Comparison of ENCODE assay signal across 16 mouse cellular contexts in the genomic region with DNA sequence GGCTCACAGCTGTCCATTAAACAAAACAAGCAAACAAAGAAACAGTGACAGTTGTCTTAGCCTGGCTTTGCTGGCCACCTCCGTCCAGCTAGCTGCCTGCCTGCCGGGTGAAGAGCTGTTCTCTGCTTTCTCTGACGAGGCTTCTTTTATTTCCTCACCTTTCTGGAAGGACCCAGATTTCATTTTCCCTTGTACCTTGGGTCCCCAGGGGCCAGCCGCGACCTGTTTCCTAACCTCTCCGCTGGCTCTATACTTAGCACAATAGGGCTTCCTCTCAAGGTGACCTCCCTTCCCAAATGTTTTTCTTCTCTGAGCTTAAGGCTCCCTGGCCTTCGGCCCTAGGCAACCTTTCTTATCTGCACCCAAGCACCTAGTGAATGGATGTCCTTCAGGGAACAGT. TPM values are rescaled to one million over a fixed set of nuclear protein-coding genes. Genes with fewer than 3 reads are reported as not detected.
DNase-seq lines count a peak whose midpoint lies in the region; ATAC-seq and TF ChIP-seq lines count a peak whose summit lies in the region.
"Had no signal": no experiment of that assay in that cellular context is flagged by ENCODE, and none has a peak within 500 bp of the region (broad histone marks: within the 10 kb centered on the region; RNA-seq: fewer than 3 reads in every experiment).

No protein-coding gene starts in this region.

- no peak for TF ChIP-seq CTCF in kidney, adult 2 months (conservative IDR thresholded peaks at IDR 0.05; ENCODE audit: insufficient read depth, insufficient read length, low read depth, low read length)

- H3K4me2 ChIP-seq in kidney, embryonic 16.5 days (replicated peaks; ENCODE audit: low read depth, low read length): no peak overlapping the region
- H3K4me2 ChIP-seq: embryonic facial prominence, embryonic 12.5 days had no signal

- no peak overlapping the region for H3K4me3 ChIP-seq in kidney, adult 2 months (ENCODE audit: insufficient read depth, low read depth, low read length)
- no peak overlapping the region for H3K4me3 ChIP-seq in kidney, embryonic 16.5 days (ENCODE audit: low read length)
- H3K4me3 ChIP-seq: embryonic facial prominence, embryonic 12.5 days had no signal

- no peaks in the 10 kb centered on the region for H3K36me3 ChIP-seq in kidney, adult 2 months (ENCODE audit: control insufficient read depth, insufficient read depth, low read length)
- no peaks in the 10 kb centered on the region for H3K36me3 ChIP-seq in kidney, embryonic 16.5 days (ENCODE audit: insufficient read depth, low read length)
- H3K36me3 ChIP-seq: embryonic facial prominence, embryonic 12.5 days had no signal

- TF ChIP-seq POLR2A in kidney, adult 2 months (IDR thresholded peaks at IDR 0.05; ENCODE audit: low read depth, low read length): no peak

- no peak for ATAC-seq in kidney, embryonic 16.5 days (ENCODE audit: low FRiP score, low TSS enrichment)
- ATAC-seq: forebrain, embryonic 14.5 days had no signal

- H3K9ac ChIP-seq in kidney, embryonic 16.5 days (replicated peaks; ENCODE audit: low read length): no peak overlapping the region
- H3K9ac ChIP-seq: embryonic facial prominence, embryonic 12.5 days had no signal

- WGBS in kidney, adult 2 months: 58% methylated on average over 7 of the region's 7 CpGs
- WGBS in kidney, embryonic 16.5 days: 54% methylated on average over 7 of the region's 7 CpGs

- DNase-seq in kidney, adult 2 months: peak; percentile 81
- peak; percentile 36 for DNase-seq in adrenal gland, postnatal 25 days
- DNase-seq in heart, adult 9 months (ENCODE audit: low spot score in 2 of 2): peak; percentile 70 to 82
- peak; percentile 57 for DNase-seq in kidney, postnatal 10 days
- DNase-seq in frontal cortex, postnatal 10 days (ENCODE audit: low spot score in 2 of 2): no peak
- DNase-seq in frontal cortex, postnatal 14 days (ENCODE audit: low spot score in 2 of 2): no peak
- DNase-seq: cerebellum, adult 18-20 months; left cerebral cortex, postnatal 4 days had no signal

- H3K27ac ChIP-seq in kidney, adult 2 months (ENCODE audit: insufficient read depth, low read depth, low read length): peak overlapping the region; percentile 82
- no peak overlapping the region for H3K27ac ChIP-seq in kidney, embryonic 16.5 days (ENCODE audit: low read length)
- H3K27ac ChIP-seq: embryonic facial prominence, embryonic 12.5 days had no signal

- no peaks in the 10 kb centered on the region; the same call in 1 of the 2 replicates for H3K4me1 ChIP-seq in kidney, adult 2 months (ENCODE audit: control insufficient read depth, insufficient read depth, low read length)
- peaks cover 10% of the 10 kb centered on the region for H3K4me1 ChIP-seq in kidney, embryonic 16.5 days (ENCODE audit: insufficient read depth, low read length)

- no peaks in the 10 kb centered on the region for H3K9me3 ChIP-seq in kidney, embryonic 16.5 days (ENCODE audit: low read length)
- H3K9me3 ChIP-seq: embryonic facial prominence, embryonic 12.5 days had no signal

- no peaks in the 10 kb centered on the region for H3K27me3 ChIP-seq in kidney, adult 2 months (replicated peaks; ENCODE audit: control insufficient read depth, insufficient read depth, low read length)
- H3K27me3 ChIP-seq in kidney, embryonic 16.5 days (ENCODE audit: insufficient read depth, low read length): no peaks in the 10 kb centered on the region
- H3K27me3 ChIP-seq: embryonic facial prominence, embryonic 12.5 days had no signal

RNA-seq across cellular contexts. Expression of a gene that starts 23.5 kb away (rescaled TPM):
- 91.9 and 108 TPM in 2 replicates for polyA plus RNA-seq in kidney, adult 2 months (2012; rRNA removed)
- polyA plus RNA-seq in kidney, embryonic 16.5 days (2015; fragmentation: Nextera tagmentation; extraction: Ambion mirVana): 29.7 and 35.7 TPM in 2 replicates
- total RNA-seq in adrenal gland, postnatal 25 days (2021): 92.6 and 100 TPM in 2 replicates

RNA-seq across cellular contexts. Expression of a gene that starts 30.8 kb away (rescaled TPM):
- polyA plus RNA-seq in kidney, adult 2 months (2012; rRNA removed): not detected in 2 replicates
- not detected in 2 replicates for polyA plus RNA-seq in kidney, embryonic 16.5 days (2015; fragmentation: Nextera tagmentation; extraction: Ambion mirVana)
- not detected in 2 replicates for total RNA-seq in adrenal gland, postnatal 25 days (2021)
- total RNA-seq: adrenal gland, postnatal 36 days; layer of hippocampus, adult 18-20 months; left cerebral cortex, postnatal 4 days; megakaryocyte, adult 5-6 weeks; MEL had no signal
- polyA plus RNA-seq: embryonic facial prominence, embryonic 12.5 days; forebrain, embryonic 14.5 days; liver, embryonic 16.5 days had no signal

Comparison
In these comparisons a context has a peak if more than half of its experiments do, and no peak if none do; other contexts are left out.
1. DNase-seq: peak in kidney, adult 2 months (single experiment), adrenal gland, postnatal 25 days (single experiment), heart, adult 9 months (2 of 2) and kidney, postnatal 10 days (single experiment); none in frontal cortex, postnatal 10 days (0 of 2) and frontal cortex, postnatal 14 days (0 of 2).